Mouse (Mus musculus): ENCODE measurements around the gene Cactin. TPM values are rescaled to one million over a fixed set of nuclear protein-coding genes. Genes with fewer than 3 reads are reported as not detected.

Gene Cactin
- polyA plus RNA-seq, 1 experiment from 2014 or later = 29.6 TPM

GRCm38 (mm10) chr10:81326858-81327257, 6.0 kb downstream of the Cactin start:
- no peaks in the 10 kb centered on the region for H3K9me3 ChIP-seq (ENCODE audit: control insufficient read depth, low read length)
- no peaks in the 10 kb centered on the region for H3K27me3 ChIP-seq (ENCODE audit: control insufficient read depth, insufficient read depth, low read length)
- no peak overlapping the region for H3K4me2 ChIP-seq (replicated peaks; ENCODE audit: low read depth, low read length)
- no peak for ATAC-seq (ENCODE audit: low FRiP score, low TSS enrichment)
- peaks cover 51% of the 10 kb centered on the region for H3K36me3 ChIP-seq (ENCODE audit: control insufficient read depth, insufficient read depth, low read length)
- peaks cover 16% of the 10 kb centered on the region; the same call in 1 of the 2 replicates for H3K4me1 ChIP-seq (ENCODE audit: control insufficient read depth, insufficient read depth, low read length)
- no peak overlapping the region; the same call in 1 of the 2 replicates for H3K9ac ChIP-seq (ENCODE audit: low read depth, low read length)
- peak overlapping the region; percentile 42 for H3K27ac ChIP-seq (ENCODE audit: low read depth, low read length)
- WGBS = 80% methylated on average over 6 of the region's 6 CpGs
- no peak overlapping the region for H3K4me3 ChIP-seq (ENCODE audit: low read length)

DNA sequence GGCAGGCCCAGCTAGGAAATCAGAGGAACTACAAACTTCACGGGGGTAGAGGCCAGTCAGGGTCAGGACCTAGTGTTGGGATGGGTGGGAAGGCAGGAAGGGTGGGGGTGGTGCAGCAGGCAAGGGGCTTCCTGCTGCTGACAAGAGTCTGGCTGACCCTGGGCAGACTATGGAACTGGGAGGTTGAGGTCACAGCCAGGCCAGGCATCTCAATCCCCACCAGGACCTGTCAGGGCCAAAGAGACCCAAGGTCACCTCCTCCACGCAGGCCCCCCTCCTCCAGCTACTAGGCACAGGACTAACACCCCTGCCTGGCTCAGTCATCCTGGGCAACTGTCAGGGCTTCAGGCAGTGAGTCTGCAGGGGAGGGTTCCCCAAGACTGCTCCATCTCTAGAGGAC, 7.1 kb downstream of the Cactin start:
- Histone ChIP-seq H3K9ac (ENCODE audit: low read depth, low read length) (0 out of 2 replicates have a peak overlapping the region, but pooled peaks have one; percentile 20), H3K4me1 (ENCODE audit: control insufficient read depth, insufficient read depth, low read length) (peaks cover 23% of the 10 kb centered on the region; the same call in 1 of the 2 replicates), H3K4me2 (replicated peaks; ENCODE audit: low read depth, low read length) (peak overlapping the region; percentile 34; the same call in 1 of the 2 replicates), H3K9me3 (ENCODE audit: control insufficient read depth, low read length) (no peaks in the 10 kb centered on the region), H3K36me3 (ENCODE audit: control insufficient read depth, insufficient read depth, low read length) (peaks cover 43% of the 10 kb centered on the region), H3K4me3 (ENCODE audit: low read length) (no peak overlapping the region), H3K27me3 (ENCODE audit: control insufficient read depth, insufficient read depth, low read length) (peaks cover 8% of the 10 kb centered on the region), H3K27ac (ENCODE audit: low read depth, low read length) (peak overlapping the region; percentile 87; the same call in 1 of the 2 replicates)
- ATAC-seq (ENCODE audit: low FRiP score, low TSS enrichment) = no peak
- 17% methylated on average over 2 of the region's 2 CpGs for WGBS

GRCm38 (mm10) chr10:81328386-81328785, 7.5 kb downstream of the Cactin start, which contains the start of gene Tbxa2r:
Gene Tbxa2r, plus strand, starts transcription at chr10:81328731.
- peak within 1 kb of the TSS; percentile 18 for H3K4me3 ChIP-seq (ENCODE audit: low read length)
- peak within 1 kb of the TSS; percentile 34 for H3K4me2 ChIP-seq (replicated peaks; ENCODE audit: low read depth, low read length)
- peak within 1 kb of the TSS; percentile 87 for H3K27ac ChIP-seq (ENCODE audit: low read depth, low read length)
- H3K36me3 ChIP-seq (ENCODE audit: control insufficient read depth, insufficient read depth, low read length) = peaks cover 39% of the 10 kb centered on the region
- peaks cover 9% of the 10 kb centered on the region for H3K27me3 ChIP-seq (ENCODE audit: control insufficient read depth, insufficient read depth, low read length)
- H3K4me1 ChIP-seq (ENCODE audit: control insufficient read depth, insufficient read depth, low read length) = peaks cover 23% of the 10 kb centered on the region; the same call in 1 of the 2 replicates
- no peaks in the 10 kb centered on the region for H3K9me3 ChIP-seq (ENCODE audit: control insufficient read depth, low read length)
- no peak; the same call in 1 of the 2 replicates for ATAC-seq (ENCODE audit: low FRiP score, low TSS enrichment)
- 10% methylated on average over 7 of the region's 10 CpGs for WGBS
- H3K9ac ChIP-seq (ENCODE audit: low read depth, low read length) = peak within 1 kb of the TSS; percentile 34

DNA sequence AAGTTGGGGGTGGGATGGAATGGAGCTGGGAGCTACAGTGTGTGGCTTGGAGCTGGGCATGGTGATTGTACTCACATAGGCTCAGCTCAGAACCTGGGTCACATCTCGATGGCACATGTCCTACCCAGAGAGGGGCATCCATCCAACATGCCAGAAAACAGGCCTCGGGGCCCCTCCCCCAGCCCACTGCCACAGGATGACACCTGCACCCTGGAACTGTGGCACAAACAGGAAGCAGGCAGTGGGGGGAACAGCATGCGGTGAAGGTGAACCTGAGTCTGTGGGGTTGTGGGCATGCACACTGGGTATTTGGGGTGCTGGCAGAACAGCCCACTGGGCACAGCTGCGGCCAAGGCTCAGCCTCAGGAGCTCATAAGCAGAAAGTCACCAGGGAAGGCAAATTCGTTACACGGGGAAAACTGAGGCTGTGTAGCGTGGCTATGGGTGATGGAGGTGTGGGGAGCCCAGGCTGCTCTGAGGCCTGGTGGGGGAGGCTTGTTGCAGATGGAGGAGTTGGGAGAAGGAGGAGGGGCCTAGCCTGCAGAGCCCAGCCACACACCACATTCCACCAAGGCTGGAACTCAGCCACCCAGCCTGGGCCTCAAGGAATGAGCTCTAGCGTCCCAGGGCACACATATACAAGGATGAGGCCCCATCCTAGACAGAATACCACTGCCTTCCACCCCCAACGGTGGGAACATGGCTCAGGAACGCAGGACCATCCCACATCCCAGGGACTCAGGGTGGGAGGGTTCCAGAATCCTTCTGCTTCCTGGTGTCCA, 8.5 kb downstream of the Cactin start:
- H3K4me3 ChIP-seq (ENCODE audit: low read length) = peak overlapping the region; percentile 18; the same call in 1 of the 2 replicates
- peak overlapping the region; percentile 34 for H3K4me2 ChIP-seq (replicated peaks; ENCODE audit: low read depth, low read length)
- H3K9me3 ChIP-seq (ENCODE audit: control insufficient read depth, low read length) = no peaks in the 10 kb centered on the region
- peaks cover 9% of the 10 kb centered on the region for H3K27me3 ChIP-seq (ENCODE audit: control insufficient read depth, insufficient read depth, low read length)
- peaks cover 24% of the 10 kb centered on the region; the same call in 1 of the 2 replicates for H3K4me1 ChIP-seq (ENCODE audit: control insufficient read depth, insufficient read depth, low read length)
- H3K36me3 ChIP-seq (ENCODE audit: control insufficient read depth, insufficient read depth, low read length) = peaks cover 29% of the 10 kb centered on the region
- H3K9ac ChIP-seq (ENCODE audit: low read depth, low read length) = peak overlapping the region; percentile 34; the same call in 1 of the 2 replicates
- H3K27ac ChIP-seq (ENCODE audit: low read depth, low read length) = peak overlapping the region; percentile 87
- ATAC-seq (ENCODE audit: low FRiP score, low TSS enrichment) = peak; percentile 41; the same call in 1 of the 2 replicates
- 62% methylated on average over 10 of the region's 10 CpGs for WGBS

DNA sequence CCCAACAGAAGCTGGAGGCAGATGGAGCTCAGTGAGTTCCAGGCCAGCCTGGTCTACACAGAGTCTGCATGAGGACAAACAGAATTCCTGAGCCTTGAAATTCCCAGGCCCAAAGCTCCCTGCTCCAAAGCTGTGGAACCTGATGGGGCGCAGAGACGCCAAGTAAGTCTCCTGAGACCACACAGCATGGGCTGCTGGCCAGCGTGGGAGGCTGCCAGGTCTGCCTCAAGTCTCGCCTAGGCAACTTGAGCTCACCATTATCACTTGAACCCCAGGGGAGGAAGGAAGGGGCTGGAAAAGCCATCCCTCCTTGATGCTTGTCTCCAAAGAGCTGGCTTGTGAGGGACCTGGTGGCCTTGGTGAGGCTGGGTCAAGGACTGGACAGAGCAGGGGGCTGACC, 9.1 kb downstream of the Cactin start:
- Histone ChIP-seq H3K4me1 (ENCODE audit: control insufficient read depth, insufficient read depth, low read length) (peaks cover 31% of the 10 kb centered on the region), H3K27me3 (ENCODE audit: control insufficient read depth, insufficient read depth, low read length) (peaks cover 9% of the 10 kb centered on the region), H3K9me3 (ENCODE audit: control insufficient read depth, low read length) (no peaks in the 10 kb centered on the region), H3K9ac (ENCODE audit: low read depth, low read length) (peak overlapping the region; percentile 34; the same call in 1 of the 2 replicates), H3K36me3 (ENCODE audit: control insufficient read depth, insufficient read depth, low read length) (peaks cover 23% of the 10 kb centered on the region), H3K27ac (ENCODE audit: low read depth, low read length) (peak overlapping the region; percentile 87), H3K4me3 (ENCODE audit: low read length) (peak overlapping the region; percentile 9; the same call in 1 of the 2 replicates), H3K4me2 (replicated peaks; ENCODE audit: low read depth, low read length) (peak overlapping the region; percentile 34; the same call in 1 of the 2 replicates)
- ATAC-seq (ENCODE audit: low FRiP score, low TSS enrichment) = no peak
- 61% methylated on average over 4 of the region's 4 CpGs for WGBS

DNA sequence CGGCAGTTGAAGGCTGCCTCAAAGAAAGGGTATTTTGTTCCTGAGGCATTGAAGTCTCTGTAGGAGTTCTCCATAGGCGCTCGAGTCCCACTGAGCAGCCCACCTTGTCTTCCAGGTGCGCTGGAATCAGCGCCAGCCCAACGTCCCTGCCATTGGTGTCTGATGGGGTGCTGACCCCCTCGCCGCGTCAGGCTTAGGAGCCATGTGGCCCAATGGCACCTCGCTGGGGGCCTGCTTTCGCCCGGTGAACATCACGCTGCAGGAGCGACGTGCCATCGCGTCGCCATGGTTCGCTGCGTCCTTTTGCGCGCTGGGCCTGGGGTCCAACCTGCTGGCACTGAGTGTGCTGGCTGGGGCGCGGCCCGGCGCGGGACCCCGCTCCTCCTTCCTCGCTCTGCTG, 11.4 kb downstream of the Cactin start:
- peak overlapping the region; percentile 29 for H3K4me2 ChIP-seq (replicated peaks; ENCODE audit: low read depth, low read length)
- ATAC-seq (ENCODE audit: low FRiP score, low TSS enrichment) = no peak
- 25% methylated on average over 29 of the region's 29 CpGs for WGBS
- H3K4me3 ChIP-seq (ENCODE audit: low read length) = peak overlapping the region; percentile 17
- peaks cover 9% of the 10 kb centered on the region for H3K27me3 ChIP-seq (ENCODE audit: control insufficient read depth, insufficient read depth, low read length)
- peaks cover 42% of the 10 kb centered on the region for H3K4me1 ChIP-seq (ENCODE audit: control insufficient read depth, insufficient read depth, low read length)
- no peak overlapping the region for H3K27ac ChIP-seq (ENCODE audit: low read depth, low read length)
- H3K9me3 ChIP-seq (ENCODE audit: control insufficient read depth, low read length) = no peaks in the 10 kb centered on the region
- H3K36me3 ChIP-seq (ENCODE audit: control insufficient read depth, insufficient read depth, low read length) = no peaks in the 10 kb centered on the region; the same call in 1 of the 2 replicates
- H3K9ac ChIP-seq (ENCODE audit: low read depth, low read length) = peak overlapping the region; percentile 42; the same call in 1 of the 2 replicates

DNA sequence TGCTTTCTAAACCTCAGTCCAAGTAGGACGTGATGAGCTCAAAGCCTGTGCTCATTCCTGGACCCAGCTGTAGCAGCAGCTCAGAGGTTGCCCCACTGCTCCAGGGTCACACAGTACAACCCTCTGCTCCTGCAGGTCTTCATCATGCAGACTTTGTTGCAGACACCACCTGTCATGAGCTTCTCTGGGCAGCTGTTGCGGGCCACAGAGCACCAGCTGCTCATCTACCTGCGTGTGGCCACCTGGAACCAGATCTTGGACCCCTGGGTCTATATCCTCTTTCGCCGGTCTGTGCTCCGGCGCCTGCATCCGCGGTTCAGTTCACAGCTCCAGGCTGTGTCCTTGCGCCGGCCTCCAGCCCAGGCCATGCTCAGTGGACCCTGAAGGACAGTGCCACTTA, 13.4 kb downstream of the Cactin start:
- H3K4me2 ChIP-seq (replicated peaks; ENCODE audit: low read depth, low read length) = no peak overlapping the region
- 50% methylated on average over 11 of the region's 11 CpGs for WGBS
- no peak overlapping the region for H3K4me3 ChIP-seq (ENCODE audit: low read length)
- H3K9ac ChIP-seq (ENCODE audit: low read depth, low read length) = no peak overlapping the region
- no peaks in the 10 kb centered on the region for H3K9me3 ChIP-seq (ENCODE audit: control insufficient read depth, low read length)
- H3K27me3 ChIP-seq (ENCODE audit: control insufficient read depth, insufficient read depth, low read length) = peaks cover 9% of the 10 kb centered on the region
- no peaks in the 10 kb centered on the region for H3K36me3 ChIP-seq (ENCODE audit: control insufficient read depth, insufficient read depth, low read length)
- 0 out of 2 replicates have a peak, but pooled peaks have one; percentile 1 for ATAC-seq (ENCODE audit: low FRiP score, low TSS enrichment)
- no peak overlapping the region for H3K27ac ChIP-seq (ENCODE audit: low read depth, low read length)
- H3K4me1 ChIP-seq (ENCODE audit: control insufficient read depth, insufficient read depth, low read length) = peaks cover 32% of the 10 kb centered on the region

GRCm38 (mm10) chr10:81335393-81336340, 14.8 kb downstream of the Cactin start:
- Histone ChIP-seq H3K9me3 (ENCODE audit: control insufficient read depth, low read length) (no peaks in the 10 kb centered on the region), H3K4me2 (replicated peaks; ENCODE audit: low read depth, low read length) (no peak overlapping the region; the same call in 1 of the 2 replicates), H3K4me3 (ENCODE audit: low read length) (no peak overlapping the region), H3K36me3 (ENCODE audit: control insufficient read depth, insufficient read depth, low read length) (no peaks in the 10 kb centered on the region), H3K9ac (ENCODE audit: low read depth, low read length) (no peak overlapping the region), H3K27me3 (ENCODE audit: control insufficient read depth, insufficient read depth, low read length) (peaks cover 9% of the 10 kb centered on the region), H3K4me1 (ENCODE audit: control insufficient read depth, insufficient read depth, low read length) (peaks cover 26% of the 10 kb centered on the region), H3K27ac (ENCODE audit: low read depth, low read length) (peak overlapping the region; percentile 52)
- peak; percentile 41 for ATAC-seq (ENCODE audit: low FRiP score, low TSS enrichment)
- WGBS = 42% methylated on average over 12 of the region's 19 CpGs

Data from kidney, embryonic 14.5 days (tissue).